8 mouse cellular contexts compared by ENCODE assay signal in genomic region chr7:135631776-135632552, GRCm38 (mm10).
A peak's percentile ranks its signal among the peaks of the same experiment; 100 is the strongest.
DNase-seq lines count a peak whose midpoint lies in the region; ATAC-seq lines count a peak whose summit lies in the region.

No protein-coding gene starts in this region.

- intact Hi-C loops in heart, postnatal 36 days (cut with DNase I): loop anchor here (1.0 to 5.0 kb wide), 4 partner anchors 37 to 230 kb away; partner anchors contain the start of gene Ptpre

- no peak overlapping the region for H3K27ac ChIP-seq in forebrain, embryonic 10.5 days
- H3K27ac ChIP-seq in forebrain, embryonic 15.5 days (replicated peaks): no peak overlapping the region

- no peaks in the 10 kb centered on the region for H3K36me3 ChIP-seq in forebrain, embryonic 10.5 days (replicated peaks)
- no peaks in the 10 kb centered on the region for H3K36me3 ChIP-seq in forebrain, embryonic 15.5 days

- WGBS in forebrain, embryonic 10.5 days: 51% methylated on average over 8 of the region's 8 CpGs
- WGBS in forebrain, embryonic 15.5 days: 51% methylated on average over 8 of the region's 8 CpGs

- peaks cover 13% of the 10 kb centered on the region for H3K27me3 ChIP-seq in forebrain, embryonic 10.5 days (ENCODE audit: poor library complexity, severe bottlenecking)
- no peaks in the 10 kb centered on the region for H3K27me3 ChIP-seq in forebrain, embryonic 15.5 days

- peaks cover 58% of the 10 kb centered on the region for H3K4me1 ChIP-seq in forebrain, embryonic 10.5 days
- H3K4me1 ChIP-seq in forebrain, embryonic 15.5 days: peaks cover 24% of the 10 kb centered on the region

- no peak overlapping the region for H3K4me2 ChIP-seq in forebrain, embryonic 15.5 days (replicated peaks)

- peak; percentile 73 for DNase-seq in forebrain, embryonic 10.5 days (ENCODE audit: extremely low spot score, low spot score)
- DNase-seq in adrenal gland, postnatal 36 days: peak; percentile 80 to 82
- DNase-seq in heart, postnatal 36 days: peak; percentile 73 to 84
- DNase-seq in layer of hippocampus, postnatal 10 days (ENCODE audit: low spot score in 2 of 2): peak; percentile 83 to 84
- DNase-seq in right cerebral cortex, postnatal 4 days: peak; percentile 70

- no peaks in the 10 kb centered on the region for H3K9me3 ChIP-seq in forebrain, embryonic 10.5 days
- no peaks in the 10 kb centered on the region for H3K9me3 ChIP-seq in forebrain, embryonic 15.5 days

- H3K9ac ChIP-seq in forebrain, embryonic 15.5 days (replicated peaks): no peak overlapping the region

- ATAC-seq in forebrain, embryonic 15.5 days (replicated peaks): no peak; the same call in 1 of the 2 replicates
- ATAC-seq in erythroblast, adult 5-6 weeks (replicated peaks; ENCODE audit: low FRiP score, poor library complexity, severe bottlenecking): peak; percentile 77
- ATAC-seq in megakaryocyte, adult 5-6 weeks (ENCODE audit: poor library complexity, severe bottlenecking): peak; percentile 76

- no peak overlapping the region for H3K4me3 ChIP-seq in forebrain, embryonic 10.5 days
- no peak overlapping the region for H3K4me3 ChIP-seq in forebrain, embryonic 15.5 days
